Mouse (Mus musculus) G1E-ER4 (cell line): ENCODE measurements around the gene Hck. TPM values are rescaled to one million over a fixed set of nuclear protein-coding genes. Genes with fewer than 3 reads are reported as not detected.

Experiments used
- GATA1 ChIP-seq: IDR thresholded peaks from one replicate; pipeline ENCODE4 v1.8.0; 2012; ENCODE audit warnings: low read length, inconsistent platforms
- polyA plus RNA-seq: library from polyadenylated mRNA; stranded (reverse); fragments of >175 nt; gene quantifications from 2 replicates; pipeline ENCODE4 v1.2.3, GENCODE M21; 2012

Hck gene
- polyA plus RNA-seq, 1 experiment = not detected

DNA sequence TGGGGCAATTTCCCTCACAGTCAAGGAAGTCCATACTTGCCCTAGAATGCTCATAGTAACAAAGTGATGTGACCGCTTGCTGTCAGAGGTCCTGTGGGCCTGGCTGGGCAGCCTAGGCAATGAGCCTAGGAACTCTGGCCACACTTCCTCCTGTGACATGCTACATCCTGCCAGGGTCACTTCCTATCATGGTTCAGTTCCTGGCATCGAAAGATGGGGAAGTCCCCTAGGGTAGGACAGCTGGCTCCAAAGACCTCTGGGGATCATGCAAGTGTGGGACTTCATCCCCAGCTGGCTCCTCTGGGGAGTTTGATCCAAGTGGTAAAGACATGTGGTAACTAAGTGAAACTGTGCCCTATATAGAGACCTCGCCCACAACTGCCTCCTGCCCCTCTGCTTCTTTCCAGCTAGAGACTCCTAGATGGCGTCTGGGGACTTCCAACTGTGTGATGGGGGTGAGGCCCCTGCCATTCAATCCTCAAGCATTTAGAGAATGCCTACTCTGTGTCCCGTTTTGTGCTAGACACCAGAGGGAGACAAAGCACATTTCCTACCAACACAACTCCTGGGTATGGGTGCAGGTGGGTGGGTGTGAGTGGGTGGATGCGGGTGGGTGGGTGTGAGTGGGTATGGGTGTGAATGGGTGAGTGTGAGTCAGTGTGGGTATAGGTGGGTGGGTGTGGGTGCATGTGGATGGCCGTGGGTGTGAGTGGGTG is 23.8 kb upstream of the Hck start:
- no peak for TF ChIP-seq GATA1

DNA sequence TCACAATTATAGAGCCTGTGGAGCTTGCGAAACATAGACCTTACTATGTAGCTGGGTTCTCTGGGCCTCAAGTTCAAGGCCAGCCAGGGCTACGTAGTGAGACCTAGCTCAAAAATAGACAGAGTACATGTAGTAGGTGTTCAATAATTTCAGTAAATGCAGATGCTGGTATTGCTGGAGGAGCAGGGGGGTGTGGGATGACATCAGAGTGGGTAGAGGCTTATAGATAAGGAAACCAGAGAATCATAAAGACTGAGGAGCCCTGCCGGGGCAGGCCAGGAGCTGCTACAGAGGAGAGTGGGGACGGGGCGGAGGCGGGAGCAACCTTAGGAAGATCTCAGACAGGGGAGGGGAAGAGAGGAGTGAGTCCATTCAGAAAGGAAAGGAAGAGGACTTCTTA is 22.7 kb upstream of the Hck start:
- no peak for TF ChIP-seq GATA1

- TF ChIP-seq GATA1 = no peak
Measured at GRCm38 (mm10) chr2:153086166-153086565, 22.1 kb upstream of the Hck start.

- no peak for TF ChIP-seq GATA1
Measured at GRCm38 (mm10) chr2:153087091-153087490, 21.2 kb upstream of the Hck start.

GRCm38 (mm10) chr2:153089316-153089715 is 19.0 kb upstream of the Hck start:
- TF ChIP-seq GATA1 = no peak

- TF ChIP-seq GATA1 = no peak
Measured at GRCm38 (mm10) chr2:153090551-153091165, 17.6 kb upstream of the Hck start.

GRCm38 (mm10) chr2:153107046-153107766 is 1.1 kb upstream of the Hck start:
- no peak for TF ChIP-seq GATA1

- TF ChIP-seq GATA1 = no peak
Measured at GRCm38 (mm10) chr2:153107802-153108201, 466 bp upstream of the Hck start.

DNA sequence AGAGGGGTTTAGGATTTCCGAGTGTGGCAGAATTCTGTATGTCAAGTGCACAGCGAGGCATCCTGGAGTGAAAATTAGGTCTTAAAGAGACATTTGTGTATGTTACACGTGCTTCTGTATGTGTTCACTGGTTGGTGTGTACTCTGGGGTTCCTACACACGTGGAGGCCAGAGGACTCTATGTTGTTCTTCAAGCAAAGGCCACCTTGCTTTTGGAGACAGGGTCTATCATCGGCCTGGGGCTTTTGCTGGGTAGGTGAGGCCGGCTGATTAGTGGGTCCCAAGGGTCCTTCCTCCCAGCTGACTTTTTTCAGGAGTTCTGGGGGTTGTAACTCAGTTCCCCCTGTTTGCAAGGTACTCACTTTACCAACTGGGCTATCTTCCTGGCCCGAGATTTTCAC is 1.3 kb downstream of the Hck start:
- no peak for TF ChIP-seq GATA1

GRCm38 (mm10) chr2:153111298-153111697 is 3.0 kb downstream of the Hck start:
- TF ChIP-seq GATA1 = no peak

- no peak for TF ChIP-seq GATA1
Measured at GRCm38 (mm10) chr2:153115679-153116081, 7.4 kb downstream of the Hck start.

DNA sequence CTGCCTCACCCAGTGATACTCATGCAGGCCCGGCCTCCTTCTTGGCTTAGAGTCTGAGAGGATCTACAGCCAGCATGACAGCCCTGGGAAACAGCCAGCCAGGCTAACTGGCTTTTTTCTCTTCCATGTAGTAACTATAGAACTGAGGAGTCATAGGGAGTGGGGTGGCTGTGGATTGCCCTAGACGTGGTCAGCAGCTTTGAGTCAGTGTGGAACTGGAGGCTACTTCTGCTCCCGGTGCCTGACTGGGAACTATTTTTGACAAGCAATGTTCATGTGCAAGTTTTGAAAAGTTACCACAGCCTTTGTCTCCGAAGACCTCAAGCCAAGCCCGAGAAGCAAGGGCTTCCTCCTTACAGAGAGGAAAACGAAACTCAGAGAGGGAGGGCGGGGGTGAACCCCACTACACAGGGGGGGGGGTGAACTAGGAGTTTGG is 8.8 kb downstream of the Hck start:
- TF ChIP-seq GATA1 = no peak

- no peak for TF ChIP-seq GATA1
Measured at GRCm38 (mm10) chr2:153119488-153119887, 11.2 kb downstream of the Hck start.

GRCm38 (mm10) chr2:153120126-153120525 is 11.9 kb downstream of the Hck start:
- no peak for TF ChIP-seq GATA1

DNA sequence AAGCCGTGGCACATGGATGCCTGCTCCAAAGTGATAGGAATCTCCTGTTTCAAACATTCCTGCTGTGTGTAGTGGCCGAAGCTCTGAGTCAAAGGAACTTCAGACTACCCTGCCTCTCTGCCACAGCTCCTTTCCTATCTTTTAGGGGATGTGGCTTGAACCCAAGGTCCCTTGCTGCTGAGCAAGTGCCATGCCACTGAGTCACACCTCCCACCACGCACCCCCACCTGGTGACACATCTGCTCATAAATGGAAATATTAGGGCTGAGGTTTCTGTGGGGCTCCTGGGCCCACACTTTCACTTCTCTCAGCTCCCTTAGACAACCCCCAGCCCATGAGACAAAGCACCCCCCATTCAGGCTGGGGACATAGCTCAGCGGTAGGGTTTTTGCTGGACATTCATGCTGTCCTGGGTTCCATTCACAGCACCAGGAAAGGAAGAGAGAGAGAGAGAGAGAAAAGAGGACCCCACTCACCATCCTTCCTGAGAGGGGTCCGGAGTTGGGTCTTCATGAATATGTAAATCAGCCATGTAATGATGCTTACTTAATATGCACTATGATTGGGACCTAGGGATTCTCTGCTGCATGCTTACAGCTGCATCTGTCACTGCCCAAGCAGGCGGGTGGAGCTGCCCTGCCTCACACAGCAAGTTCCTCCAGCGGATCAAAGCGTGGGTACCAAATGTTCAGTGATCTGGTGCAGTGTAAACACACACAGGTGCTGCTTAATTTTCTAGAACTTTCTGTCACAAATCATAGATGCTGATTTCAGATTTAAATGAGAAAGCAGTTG is 13.8 kb downstream of the Hck start:
- no peak for TF ChIP-seq GATA1

GRCm38 (mm10) chr2:153122701-153123100 is 14.4 kb downstream of the Hck start:
- no peak for TF ChIP-seq GATA1
